Mouse (Mus musculus) layer of hippocampus, postnatal 25 days (tissue): ENCODE measurements at regions not wholly inside any gene's neighbourhood (a gene's known extent, or its start where the extent isn't known, plus 50 kb on each side); places are given as distances from the start of the nearest gene placed in this dataset.

ENCODE experiments used
- DNase-seq, 2 experiments: peaks; one replicate each; pipeline ENCODE4 v3.0.0; 2022; ENCODE audit warnings: mixed read lengths in 2 of 2, low spot score in 1 of 2; ENCODE audit errors: extremely low spot score in 1 of 2

- no peak for DNase-seq
Measured at GRCm38 (mm10) chr19:27566060-27566459, 136.4 kb upstream of the Pum3 start.

- no peak for DNase-seq
Measured at GRCm38 (mm10) chr19:27564086-27564485, 134.5 kb upstream of the Pum3 start.

GRCm38 (mm10) chr19:27563592-27563991 is 134.0 kb upstream of the Pum3 start:
- no peak for DNase-seq

- DNase-seq = no peak
Measured at GRCm38 (mm10) chr19:27558199-27558598, 128.6 kb upstream of the Pum3 start.

- DNase-seq = no peak
Measured at GRCm38 (mm10) chr19:27556697-27557096, 127.1 kb upstream of the Pum3 start.

- no peak for DNase-seq
Measured at GRCm38 (mm10) chr19:27554841-27555240, 125.2 kb upstream of the Pum3 start.

- no peak for DNase-seq
Measured at GRCm38 (mm10) chr19:27553266-27553665, 123.6 kb upstream of the Pum3 start.

- DNase-seq = no peak
Measured at GRCm38 (mm10) chr19:27537746-27538145, 108.1 kb upstream of the Pum3 start.

- no peak for DNase-seq
Measured at GRCm38 (mm10) chr19:27537066-27537465, 107.4 kb upstream of the Pum3 start.

GRCm38 (mm10) chr19:27527940-27528558 is 98.4 kb upstream of the Pum3 start:
- no peak for DNase-seq

- no peak for DNase-seq
Measured at GRCm38 (mm10) chr19:27519326-27520061, 89.9 kb upstream of the Pum3 start.

- no peak for DNase-seq
Measured at GRCm38 (mm10) chr19:27514267-27514666, 84.6 kb upstream of the Pum3 start.

- DNase-seq = no peak
Measured at GRCm38 (mm10) chr19:27513535-27513934, 83.9 kb upstream of the Pum3 start.

GRCm38 (mm10) chr19:27511340-27511739 is 81.7 kb upstream of the Pum3 start:
- DNase-seq = no peak

- peak; percentile 37 to 47 for DNase-seq
Measured at GRCm38 (mm10) chr19:27509956-27510639, 80.5 kb upstream of the Pum3 start.

- DNase-seq = no peak
Measured at GRCm38 (mm10) chr19:27498278-27498677, 68.7 kb upstream of the Pum3 start.

GRCm38 (mm10) chr19:27492468-27492867 is 62.8 kb upstream of the Pum3 start:
- DNase-seq = no peak

GRCm38 (mm10) chr19:27491873-27492272 is 62.2 kb upstream of the Pum3 start:
- DNase-seq = no peak

GRCm38 (mm10) chr19:27489053-27489452 is 59.4 kb upstream of the Pum3 start:
- no peak for DNase-seq
